Comparison of ENCODE assay signal across 31 mouse cellular contexts in genomic region chr4:134436185-134436584, GRCm38 (mm10). TPM values are rescaled to one million over a fixed set of nuclear protein-coding genes. Genes with fewer than 3 reads are reported as not detected.
A peak's percentile ranks its signal among the peaks of the same experiment; 100 is the strongest.
DNase-seq lines count a peak whose midpoint lies in the region; ATAC-seq and TF ChIP-seq lines count a peak whose summit lies in the region.
"Had no signal": no experiment of that assay in that cellular context is flagged by ENCODE, and none has a peak within 500 bp of the region (broad histone marks: within the 10 kb centered on the region; RNA-seq: fewer than 3 reads in every experiment).

No protein-coding gene starts in this region.

- no peaks in the 10 kb centered on the region for H3K9me3 ChIP-seq in midbrain, embryonic 15.5 days
- H3K9me3 ChIP-seq in midbrain, postnatal 0 days (ENCODE audit: low read length): no peaks in the 10 kb centered on the region
- H3K9me3 ChIP-seq: embryonic facial prominence, embryonic 13.5 days; hindbrain, embryonic 15.5 days; intestine, embryonic 15.5 days; midbrain, embryonic 10.5 days had no signal

- peak overlapping the region; percentile 43 for H3K27ac ChIP-seq in midbrain, embryonic 15.5 days
- no peak overlapping the region for H3K27ac ChIP-seq in midbrain, postnatal 0 days (ENCODE audit: low read depth, low read length)
- H3K27ac ChIP-seq: embryonic facial prominence, embryonic 13.5 days; hindbrain, embryonic 15.5 days; intestine, embryonic 15.5 days; liver, embryonic 14.5 days; stomach, postnatal 0 days had no signal

- no peak overlapping the region for H3K4me2 ChIP-seq in midbrain, embryonic 15.5 days
- no peak overlapping the region for H3K4me2 ChIP-seq in midbrain, postnatal 0 days (ENCODE audit: low read depth, low read length, poor library complexity, severe bottlenecking)
- H3K4me2 ChIP-seq: embryonic facial prominence, embryonic 13.5 days; hindbrain, embryonic 15.5 days; intestine, embryonic 15.5 days; lung, embryonic 14.5 days had no signal

- no peak overlapping the region for H3K9ac ChIP-seq in midbrain, embryonic 15.5 days
- no peak overlapping the region for H3K9ac ChIP-seq in midbrain, postnatal 0 days (replicated peaks; ENCODE audit: low read length, poor library complexity, severe bottlenecking)
- H3K9ac ChIP-seq: embryonic facial prominence, embryonic 13.5 days; forebrain, postnatal 0 days; hindbrain, embryonic 15.5 days; intestine, embryonic 15.5 days; liver, embryonic 14.5 days; lung, embryonic 14.5 days had no signal

- H3K36me3 ChIP-seq in midbrain, embryonic 15.5 days (replicated peaks): no peaks in the 10 kb centered on the region
- H3K36me3 ChIP-seq in midbrain, postnatal 0 days (ENCODE audit: insufficient read depth, low read length): no peaks in the 10 kb centered on the region
- H3K36me3 ChIP-seq: embryonic facial prominence, embryonic 13.5 days; hindbrain, embryonic 15.5 days; intestine, embryonic 15.5 days; midbrain, embryonic 10.5 days had no signal

- 51% methylated on average over 7 of the region's 7 CpGs for WGBS in midbrain, embryonic 15.5 days
- 41% methylated on average over 7 of the region's 7 CpGs for WGBS in midbrain, postnatal 0 days

- peaks cover 13% of the 10 kb centered on the region for H3K4me1 ChIP-seq in midbrain, embryonic 15.5 days
- no peaks in the 10 kb centered on the region for H3K4me1 ChIP-seq in midbrain, postnatal 0 days (ENCODE audit: insufficient read depth, low read length)
- H3K4me1 ChIP-seq: intestine, embryonic 15.5 days had no signal

- no peaks in the 10 kb centered on the region for H3K27me3 ChIP-seq in midbrain, embryonic 15.5 days (replicated peaks)
- no peaks in the 10 kb centered on the region for H3K27me3 ChIP-seq in midbrain, postnatal 0 days (ENCODE audit: insufficient read depth, low read length)
- H3K27me3 ChIP-seq: CH12.LX; embryonic facial prominence, embryonic 13.5 days; hindbrain, embryonic 15.5 days; intestine, embryonic 15.5 days had no signal

- ATAC-seq in midbrain, embryonic 15.5 days (replicated peaks): no peak
- no peak for ATAC-seq in midbrain, postnatal 0 days (ENCODE audit: low FRiP score)
- ATAC-seq: activated CD4-positive, CD25-positive, alpha-beta regulatory T cell, adult 4 months; forebrain, postnatal 0 days; intestine, embryonic 15.5 days had no signal

- no peak overlapping the region for H3K4me3 ChIP-seq in midbrain, embryonic 15.5 days
- no peak overlapping the region for H3K4me3 ChIP-seq in midbrain, postnatal 0 days (ENCODE audit: low read depth, low read length)
- H3K4me3 ChIP-seq: embryonic facial prominence, embryonic 13.5 days; erythroblast, embryonic 14.5 days; hindbrain, embryonic 15.5 days; intestine, embryonic 15.5 days; midbrain, embryonic 10.5 days had no signal

- peak; percentile 20 for DNase-seq in embryo, embryonic 10 days (ENCODE audit: low spot score)
- DNase-seq in embryo, embryonic 9.5 days (ENCODE audit: extremely low spot score): no peak
- DNase-seq in midbrain, postnatal 0 days (ENCODE audit: low spot score): no peak
- peak; percentile 47 for DNase-seq in embryo, embryonic 11 days
- DNase-seq in right cerebral cortex, postnatal 25 days: no peak
- DNase-seq in kidney, adult 18-20 months: no peak
- DNase-seq in right cerebral cortex, adult 18-20 months: no peak
- DNase-seq: cerebellum, adult 18-20 months; cerebellum, postnatal 10 days; forebrain, postnatal 0 days; gastrocnemius, postnatal 10 days; heart, postnatal 14 days; kidney, postnatal 25 days; liver; lung, postnatal 14 days; right cerebral cortex, postnatal 4 days; thymus, adult 18-20 months had no signal

- no peak for TF ChIP-seq CTCF in midbrain, postnatal 0 days (IDR thresholded peaks at IDR 0.05)

RNA-seq across cellular contexts. Expression of gene Stmn1, which starts 31.9 kb away (rescaled TPM):
- 7,501 and 7,674 TPM in 2 replicates for polyA plus RNA-seq in midbrain, embryonic 15.5 days (2015; fragmentation: Nextera tagmentation; extraction: Ambion mirVana)
- total RNA-seq in midbrain, postnatal 0 days (2014; rRNA removed): 1,269 and 1,609 TPM in 2 replicates
- polyA plus RNA-seq in midbrain, postnatal 0 days (2015; fragmentation: Nextera tagmentation; extraction: Ambion mirVana): 6,261 and 6,359 TPM in 2 replicates

RNA-seq across cellular contexts. Expression of gene Pafah2, which starts 40.1 kb away (rescaled TPM):
- polyA plus RNA-seq in midbrain, embryonic 15.5 days (2015; fragmentation: Nextera tagmentation; extraction: Ambion mirVana): 7.7 and 8.0 TPM in 2 replicates
- total RNA-seq in midbrain, postnatal 0 days (2014; rRNA removed): 8.3 and 11.6 TPM in 2 replicates
- 5.7 and 6.7 TPM in 2 replicates for polyA plus RNA-seq in midbrain, postnatal 0 days (2015; fragmentation: Nextera tagmentation; extraction: Ambion mirVana)
- polyA plus RNA-seq: erythroblast, embryonic 14.5 days had no signal

RNA-seq across cellular contexts. Expression of gene Extl1, which starts 52.5 kb away (rescaled TPM):
- polyA plus RNA-seq in midbrain, embryonic 15.5 days (2015; fragmentation: Nextera tagmentation; extraction: Ambion mirVana): 0.59 and 0.62 TPM in 2 replicates
- total RNA-seq in midbrain, postnatal 0 days (2014; rRNA removed): 2.1 and 2.2 TPM in 2 replicates
- 0.79 and 1.2 TPM in 2 replicates for polyA plus RNA-seq in midbrain, postnatal 0 days (2015; fragmentation: Nextera tagmentation; extraction: Ambion mirVana)
- total RNA-seq: common myeloid progenitor, adult 5-6 weeks; granulocyte monocyte progenitor cell, adult 5-6 weeks; monocyte, adult 5-6 weeks had no signal
- polyA plus RNA-seq: erythroblast, embryonic 14.5 days had no signal

Comparison
In these comparisons a context has a peak if more than half of its experiments do, and no peak if none do; other contexts are left out.
1. DNase-seq: peak in embryo, embryonic 10 days (single experiment) and embryo, embryonic 11 days (single experiment); none in embryo, embryonic 9.5 days (single experiment), midbrain, postnatal 0 days (single experiment), right cerebral cortex, postnatal 25 days (single experiment), kidney, adult 18-20 months (single experiment) and right cerebral cortex, adult 18-20 months (single experiment).